Mouse (Mus musculus): ENCODE measurements at regions not wholly inside any gene's neighbourhood (a gene's known extent, or its start where the extent isn't known, plus 50 kb on each side); places are given as distances from the start of the nearest gene placed in this dataset.

GRCm38 (mm10) chr6:60217840-60218239, 611.8 kb downstream of the Snca start:
- no peak for DNase-seq (ENCODE audit: low read depth)

DNA sequence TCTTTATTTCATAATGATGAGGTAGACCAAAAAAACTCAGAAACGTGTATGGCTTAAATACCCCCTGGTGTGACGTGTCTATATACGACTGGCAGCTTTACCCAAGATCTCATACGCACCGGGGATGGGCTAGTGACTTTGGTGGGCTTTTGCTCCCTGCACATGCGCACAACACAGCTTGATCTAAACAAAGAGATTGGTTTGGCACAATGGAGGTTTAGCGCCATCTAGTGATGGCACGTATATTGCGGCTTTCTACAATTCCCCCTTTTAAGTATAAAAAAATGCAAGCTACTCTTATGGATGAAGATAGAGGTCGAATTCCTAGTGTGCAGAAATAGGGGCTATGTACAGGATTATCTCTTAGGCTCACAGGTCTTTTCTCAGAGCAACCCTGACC, 628.1 kb downstream of the Snca start:
- peak; percentile 30 for DNase-seq (ENCODE audit: low read depth)
